Mouse (Mus musculus): ENCODE measurements at regions not wholly inside any gene's neighbourhood (a gene's known extent, or its start where the extent isn't known, plus 50 kb on each side); places are given as distances from the start of the nearest gene placed in this dataset.

DNA sequence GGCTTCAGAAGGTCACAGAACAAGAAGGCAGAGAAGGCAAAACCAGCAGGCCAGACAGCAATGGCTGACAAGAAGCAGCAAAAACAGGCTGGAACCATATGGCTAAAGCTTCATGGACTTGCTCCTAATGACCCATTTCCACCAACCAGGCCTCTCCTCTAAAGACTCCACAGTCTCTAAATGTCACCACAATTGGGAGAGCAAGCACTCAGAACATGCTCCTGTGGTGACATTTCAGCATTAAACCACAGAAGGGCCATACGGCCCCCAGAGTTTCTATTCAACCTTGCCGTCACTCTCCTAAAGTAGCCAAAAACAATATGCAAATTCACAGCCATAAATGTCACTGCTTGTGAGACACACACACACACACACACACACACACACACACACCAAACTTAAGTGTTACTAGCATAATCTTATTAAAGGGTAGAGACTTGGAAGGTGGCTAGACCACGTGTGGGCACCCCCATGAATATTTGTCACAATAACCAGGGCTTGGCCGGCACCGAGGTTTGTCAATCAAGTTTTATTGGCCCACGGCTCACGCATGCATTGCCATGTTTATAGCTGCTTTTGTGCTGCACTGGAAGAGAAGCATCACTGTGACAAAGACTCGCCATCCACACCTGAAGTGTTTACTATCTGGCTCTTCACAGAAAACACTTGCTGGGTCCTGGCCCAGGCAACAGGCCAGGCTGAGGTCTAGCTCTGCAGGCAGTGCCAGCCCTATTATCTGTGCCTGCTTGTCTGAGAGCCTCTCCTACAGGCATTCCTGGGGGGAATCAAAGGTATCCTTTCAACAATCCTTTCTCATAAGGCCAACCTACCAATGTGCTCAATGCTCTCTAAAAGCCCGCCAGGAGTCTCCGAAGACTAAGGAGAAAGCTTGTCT lies 75.6 kb upstream of the Dap start:
- Histone ChIP-seq H3K36me3 (replicated peaks) (no peaks in the 10 kb centered on the region), H3K27me3 (replicated peaks; ENCODE audit: low read depth, poor library complexity, severe bottlenecking) (no peaks in the 10 kb centered on the region; the same call in 1 of the 2 replicates), H3K4me1 (no peaks in the 10 kb centered on the region; the same call in 1 of the 2 replicates), H3K27ac (replicated peaks) (no peak overlapping the region), H3K4me3 (no peak overlapping the region), H3K9me3 (no peaks in the 10 kb centered on the region)
- WGBS: 91% methylated on average over 10 of the region's 10 CpGs
- DNase-seq (ENCODE audit: low spot score): no peak

DNA sequence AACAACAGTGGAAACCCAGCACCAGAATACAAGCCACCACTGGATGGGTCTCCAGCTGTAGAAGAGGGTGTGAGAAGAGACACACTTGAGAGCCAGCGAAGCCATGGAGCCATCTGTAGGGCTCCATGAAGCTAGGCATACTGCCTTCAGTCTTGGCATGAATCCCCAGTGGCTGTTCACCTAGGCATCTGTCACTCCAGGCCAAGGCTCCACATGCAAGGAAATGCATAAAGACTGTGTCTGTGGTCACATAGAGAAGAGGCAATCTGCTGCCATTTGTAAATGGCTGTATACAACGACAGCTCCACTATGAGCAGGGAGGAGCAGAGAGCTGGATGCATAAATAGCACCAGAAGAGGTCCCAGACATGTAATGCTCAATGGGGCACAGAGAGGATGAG lies 74.3 kb upstream of the Dap start:
- Histone ChIP-seq H3K4me1 (peaks cover under 1% of the 10 kb centered on the region; the same call in 1 of the 2 replicates), H3K9me3 (no peaks in the 10 kb centered on the region), H3K27me3 (replicated peaks; ENCODE audit: low read depth, poor library complexity, severe bottlenecking) (no peaks in the 10 kb centered on the region; the same call in 1 of the 2 replicates), H3K27ac (replicated peaks) (no peak overlapping the region), H3K36me3 (replicated peaks) (no peaks in the 10 kb centered on the region), H3K4me3 (no peak overlapping the region)
- no peak for DNase-seq (ENCODE audit: low spot score)
- WGBS: 89% methylated on average over 2 of the region's 2 CpGs

DNA sequence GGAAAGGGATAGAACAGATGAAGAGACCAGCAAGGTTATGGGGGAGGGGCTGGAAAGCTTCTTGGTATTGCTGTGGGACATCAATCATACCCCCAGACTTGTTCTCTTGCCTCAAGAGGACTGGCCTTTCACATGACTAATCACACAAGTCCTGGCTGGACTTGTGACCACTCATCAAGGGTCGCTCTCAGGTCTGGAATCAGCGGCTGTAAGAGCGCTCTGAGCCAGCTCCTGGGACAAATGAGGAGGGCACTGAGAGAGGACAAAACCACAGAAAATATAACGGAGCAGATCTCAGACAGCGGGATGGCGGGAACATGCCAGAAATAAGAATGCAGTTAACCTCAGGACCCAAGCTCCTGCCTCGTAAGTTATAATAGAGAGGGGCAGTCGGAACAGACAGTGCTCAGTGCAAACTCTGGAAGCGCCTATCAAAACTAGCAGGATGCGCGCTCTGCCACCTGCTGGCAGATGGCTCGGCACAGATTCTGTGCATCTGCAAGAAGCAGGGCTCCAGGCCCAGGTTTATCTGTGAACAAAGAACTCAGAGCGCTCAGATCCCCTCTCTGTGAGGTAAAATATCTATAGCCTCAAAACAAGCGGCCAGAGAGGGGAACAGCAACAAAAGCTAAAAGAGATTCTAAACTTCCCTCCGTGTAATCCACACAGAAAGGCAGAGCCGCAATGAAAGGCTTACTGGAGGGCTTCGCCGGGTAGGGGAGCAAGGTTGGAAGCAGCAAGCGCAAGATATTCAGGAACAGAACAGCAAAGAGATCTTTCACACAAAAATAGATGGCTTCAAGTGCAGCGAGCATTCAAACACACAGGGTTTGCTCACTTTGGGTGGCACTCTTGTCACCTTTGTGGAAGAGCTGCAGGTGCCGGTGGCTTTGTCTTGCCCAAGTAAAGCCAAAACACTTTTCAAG lies 73.3 kb upstream of the Dap start:
- Histone ChIP-seq H3K4me1 (peaks cover 10% of the 10 kb centered on the region), H3K36me3 (replicated peaks) (no peaks in the 10 kb centered on the region), H3K27ac (replicated peaks) (0 out of 2 replicates have a peak overlapping the region, but pooled peaks have one; percentile 7), H3K9me3 (no peaks in the 10 kb centered on the region), H3K27me3 (replicated peaks; ENCODE audit: low read depth, poor library complexity, severe bottlenecking) (no peaks in the 10 kb centered on the region; the same call in 1 of the 2 replicates), H3K4me3 (no peak overlapping the region)
- peak; percentile 62 for DNase-seq (ENCODE audit: low spot score)
- 45% methylated on average over 21 of the region's 21 CpGs for WGBS

DNA sequence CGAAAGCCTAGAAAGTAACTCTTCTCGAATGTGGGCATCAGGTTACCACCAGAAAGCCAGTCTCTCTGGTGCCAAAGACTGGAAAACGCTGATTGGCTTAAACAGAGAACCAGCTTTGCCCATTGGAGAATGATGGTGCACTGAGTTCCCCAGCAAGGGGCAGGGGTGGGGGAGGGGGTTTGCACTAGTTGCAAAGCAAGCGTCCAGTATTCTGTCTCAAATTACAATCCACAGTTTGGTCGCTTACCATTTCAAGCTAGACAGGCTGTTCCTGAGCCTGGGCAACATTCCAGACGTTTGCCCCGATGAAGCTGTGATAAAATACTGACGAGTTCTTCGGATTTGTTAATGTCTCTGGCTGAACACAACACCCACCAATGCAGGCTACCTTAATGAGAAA lies 69.0 kb upstream of the Dap start:
- H3K4me1 ChIP-seq: peaks cover 11% of the 10 kb centered on the region
- peak; percentile 77 for DNase-seq (ENCODE audit: low spot score)
- WGBS: 48% methylated on average over 9 of the region's 9 CpGs
- H3K4me3 ChIP-seq: peak overlapping the region; percentile 16; the same call in 1 of the 2 replicates
- no peaks in the 10 kb centered on the region for H3K36me3 ChIP-seq (replicated peaks)
- no peaks in the 10 kb centered on the region; the same call in 1 of the 2 replicates for H3K27me3 ChIP-seq (replicated peaks; ENCODE audit: low read depth, poor library complexity, severe bottlenecking)
- H3K9me3 ChIP-seq: no peaks in the 10 kb centered on the region
- peak overlapping the region; percentile 51 for H3K27ac ChIP-seq (replicated peaks)

DNA sequence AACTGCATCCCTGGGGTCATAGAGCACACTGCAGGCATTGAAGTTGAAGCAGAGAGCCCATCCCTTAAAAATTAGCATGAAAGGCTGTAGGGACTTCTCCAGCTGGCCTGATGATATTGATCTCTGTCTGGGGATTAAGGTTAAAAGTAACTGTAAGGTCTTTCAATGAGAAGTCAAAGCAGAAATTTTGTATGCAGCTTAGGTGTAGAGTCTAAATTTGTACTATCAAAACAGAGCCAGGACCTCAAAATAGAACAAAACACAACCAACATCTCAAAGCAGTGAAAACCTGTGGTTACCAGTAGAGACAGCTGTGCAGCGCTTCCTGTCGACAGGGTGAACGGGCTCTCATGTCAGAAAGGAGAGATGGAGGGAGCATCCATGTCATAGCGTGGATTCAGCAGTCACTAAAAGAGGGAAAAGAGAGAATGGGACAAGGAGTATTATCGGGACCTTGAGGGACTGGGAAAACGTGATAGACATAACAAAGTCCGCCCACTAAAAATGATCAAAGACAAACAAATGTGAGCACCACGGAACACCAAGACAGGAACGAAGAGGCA lies 57.5 kb upstream of the Dap start:
- H3K9me3 ChIP-seq: no peaks in the 10 kb centered on the region
- WGBS: 83% methylated on average over 9 of the region's 9 CpGs
- no peak overlapping the region for H3K27ac ChIP-seq (replicated peaks)
- H3K36me3 ChIP-seq (replicated peaks): no peaks in the 10 kb centered on the region
- H3K4me3 ChIP-seq: no peak overlapping the region
- no peak for DNase-seq (ENCODE audit: low spot score)
- no peaks in the 10 kb centered on the region for H3K4me1 ChIP-seq
- H3K27me3 ChIP-seq (replicated peaks; ENCODE audit: low read depth, poor library complexity, severe bottlenecking): no peaks in the 10 kb centered on the region

DNA sequence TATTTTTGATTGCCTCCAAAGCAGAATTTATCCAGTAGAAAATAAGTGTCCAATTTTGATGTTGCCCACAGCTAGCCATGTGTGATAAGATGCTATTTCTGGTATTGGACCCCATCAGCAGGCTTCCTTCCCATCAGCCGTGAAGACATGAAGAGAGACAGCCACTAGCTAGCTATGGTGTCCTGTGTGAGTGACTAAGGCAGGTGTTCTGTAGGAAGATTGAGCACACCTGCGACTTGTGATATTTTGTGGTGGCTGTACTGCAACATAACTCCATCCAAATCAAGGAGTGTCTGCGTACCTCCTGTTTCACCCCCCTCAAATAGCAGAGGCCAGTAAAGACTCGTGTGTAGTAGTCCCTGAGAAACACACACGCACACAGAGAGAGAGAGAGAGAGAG lies 56.6 kb upstream of the Dap start:
- Histone ChIP-seq H3K27me3 (replicated peaks; ENCODE audit: low read depth, poor library complexity, severe bottlenecking) (no peaks in the 10 kb centered on the region), H3K4me3 (no peak overlapping the region), H3K9me3 (no peaks in the 10 kb centered on the region), H3K4me1 (no peaks in the 10 kb centered on the region), H3K36me3 (replicated peaks) (no peaks in the 10 kb centered on the region), H3K27ac (replicated peaks) (no peak overlapping the region)
- 84% methylated on average over 5 of the region's 5 CpGs for WGBS
- DNase-seq (ENCODE audit: low spot score): no peak

DNA sequence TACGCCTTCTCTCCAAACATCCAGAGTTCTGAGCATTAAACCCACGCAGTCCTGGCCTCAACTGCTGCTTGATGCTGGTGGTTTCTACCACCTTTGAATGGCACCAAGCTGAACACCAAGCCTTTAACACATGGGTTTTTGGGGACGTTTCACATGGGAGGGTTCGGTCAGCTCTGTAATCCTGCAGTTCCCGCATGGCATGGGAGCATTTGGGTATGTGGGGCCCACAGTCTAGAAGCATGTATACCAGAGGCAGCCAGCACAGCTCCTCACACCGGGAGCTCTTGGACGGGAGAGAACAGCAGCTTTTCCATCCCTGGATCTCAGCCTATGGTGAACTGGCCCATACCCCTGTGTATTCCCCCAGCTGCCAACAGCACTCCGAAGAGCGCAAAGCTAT lies 55.9 kb upstream of the Dap start:
- no peaks in the 10 kb centered on the region for H3K9me3 ChIP-seq
- no peak for DNase-seq (ENCODE audit: low spot score)
- 89% methylated on average over 9 of the region's 9 CpGs for WGBS
- H3K36me3 ChIP-seq (replicated peaks): no peaks in the 10 kb centered on the region
- H3K27me3 ChIP-seq (replicated peaks; ENCODE audit: low read depth, poor library complexity, severe bottlenecking): no peaks in the 10 kb centered on the region
- no peaks in the 10 kb centered on the region for H3K4me1 ChIP-seq
- no peak overlapping the region for H3K27ac ChIP-seq (replicated peaks)
- no peak overlapping the region for H3K4me3 ChIP-seq

DNA sequence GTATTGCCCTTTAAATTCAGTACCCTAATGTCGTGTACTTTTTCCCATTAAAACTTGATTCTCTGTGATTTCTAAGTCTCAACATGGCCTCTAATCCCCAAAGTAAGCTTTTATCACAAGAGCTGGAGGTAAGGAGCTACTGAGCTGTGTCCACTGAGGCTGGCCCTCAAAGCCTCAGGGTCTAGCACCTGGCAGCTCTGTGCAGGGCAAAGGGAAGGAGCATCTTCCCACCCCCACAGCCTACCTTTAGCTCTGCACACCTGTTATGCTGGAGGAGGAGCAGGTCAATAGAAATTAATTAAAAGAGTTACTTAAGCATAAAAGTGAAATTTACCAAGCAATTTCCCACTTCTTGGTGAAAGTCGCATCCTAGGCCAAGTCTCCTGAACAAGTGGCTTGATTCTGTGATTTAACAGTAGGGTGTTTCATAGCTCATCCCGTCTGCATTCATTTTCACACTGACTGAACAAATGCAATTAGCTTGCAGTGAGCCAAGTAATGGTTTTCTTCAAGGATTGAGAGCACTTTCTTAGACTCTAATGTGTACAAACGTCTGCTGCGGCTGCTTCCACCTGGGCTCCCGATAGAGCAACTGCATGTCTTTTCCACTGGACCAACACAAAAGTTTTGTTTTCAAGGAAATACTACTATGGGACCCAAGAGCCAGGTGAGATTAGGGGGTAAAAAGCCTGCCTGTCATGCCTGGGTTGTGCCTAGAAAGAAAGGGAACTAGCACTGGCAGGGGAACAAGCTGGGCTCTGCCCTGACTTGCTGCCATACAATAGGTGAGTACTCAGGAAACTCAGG lies 50.6 kb upstream of the Dap start:
- Histone ChIP-seq H3K27ac (replicated peaks) (no peak overlapping the region), H3K4me3 (no peak overlapping the region), H3K9me3 (no peaks in the 10 kb centered on the region), H3K36me3 (replicated peaks) (no peaks in the 10 kb centered on the region), H3K4me1 (no peaks in the 10 kb centered on the region), H3K27me3 (replicated peaks; ENCODE audit: low read depth, poor library complexity, severe bottlenecking) (no peaks in the 10 kb centered on the region)
- WGBS: 74% methylated on average over 6 of the region's 6 CpGs
- no peak for DNase-seq (ENCODE audit: low spot score)

All from embryonic facial prominence, embryonic 10.5 days (tissue).